Mouse (Mus musculus): ENCODE data around the gene Ilvbl. TPM values are rescaled to one million over a fixed set of nuclear protein-coding genes. Genes with fewer than 3 reads are reported as not detected.
"Not testable (repeated sequence)": the region's sequence is repeated elsewhere in the genome, so short reads cannot be mapped to it uniquely, and the experiment has no call there.

The Ilvbl gene
- 83.1 and 85.8 TPM in 2 replicates for polyA plus RNA-seq (2015; fragmentation: Nextera tagmentation; extraction: Ambion mirVana)

DNA sequence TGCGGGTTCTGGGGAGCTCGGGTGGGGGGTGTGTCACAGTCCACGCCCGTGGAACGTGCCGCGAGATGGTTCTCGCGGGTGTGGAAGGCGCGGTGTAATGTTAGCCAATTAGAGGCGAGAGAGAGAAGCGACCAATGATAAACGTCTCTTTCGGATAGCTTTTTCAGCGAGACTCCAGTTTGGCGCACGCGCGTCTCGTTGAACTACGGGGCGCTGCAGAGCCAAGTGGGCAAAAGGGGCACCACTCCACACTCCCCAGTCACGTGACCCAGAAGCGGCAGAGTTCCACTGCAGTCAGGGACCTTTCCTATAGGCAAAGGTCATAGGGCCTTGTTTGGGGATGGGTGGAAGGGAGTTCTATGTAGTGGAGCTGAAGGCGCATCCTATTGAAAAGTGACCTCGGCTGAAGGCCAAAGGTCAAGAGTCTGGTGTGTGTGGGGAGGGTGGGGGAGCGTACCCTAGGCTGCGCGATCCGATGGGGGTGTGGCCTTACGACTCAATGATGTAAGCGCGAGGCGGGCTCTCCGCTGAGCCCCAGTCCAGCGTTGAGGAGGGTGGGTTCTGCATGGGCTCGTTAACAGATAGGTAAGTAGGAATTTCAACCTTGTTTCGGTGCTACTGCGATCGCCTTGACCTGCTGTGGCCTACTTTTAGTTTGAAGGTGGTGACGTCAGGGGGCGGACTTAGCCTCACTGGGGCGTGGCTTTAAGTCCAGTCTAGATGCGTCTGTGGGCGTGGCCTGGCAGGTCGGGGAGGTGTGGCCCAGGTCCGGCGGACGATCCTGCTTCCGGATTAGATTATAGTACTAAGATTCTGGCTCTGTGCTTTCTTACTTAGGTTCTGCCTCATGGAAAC lies at the start of gene Ilvbl:
Gene Ilvbl, plus strand, starts transcription at position 97 of the 855 bp plus-strand sequence.
- under 1% methylated on average over 51 of the region's 51 CpGs for WGBS
- Histone ChIP-seq H3K27me3 (replicated peaks; ENCODE audit: control insufficient read depth, insufficient read depth, low read length) (no peaks in the 10 kb centered on the region), H3K4me2 (ENCODE audit: low read depth, low read length) (peak within 1 kb of the TSS; percentile 73), H3K9ac (ENCODE audit: low read depth, low read length) (peak within 1 kb of the TSS; percentile 82), H3K4me1 (ENCODE audit: control insufficient read depth, insufficient read depth, low read length) (peaks cover 4% of the 10 kb centered on the region), H3K9me3 (ENCODE audit: control insufficient read depth, low read length) (no peaks in the 10 kb centered on the region), H3K27ac (ENCODE audit: low read length) (peak within 1 kb of the TSS; percentile 97), H3K4me3 (ENCODE audit: low read length) (peak within 1 kb of the TSS; percentile 75), H3K36me3 (ENCODE audit: control insufficient read depth, insufficient read depth, low read length) (0 out of 2 replicates have a peak, but pooled peaks cover 3% of the 10 kb centered on the region)
- peak; percentile 92 for ATAC-seq

DNA sequence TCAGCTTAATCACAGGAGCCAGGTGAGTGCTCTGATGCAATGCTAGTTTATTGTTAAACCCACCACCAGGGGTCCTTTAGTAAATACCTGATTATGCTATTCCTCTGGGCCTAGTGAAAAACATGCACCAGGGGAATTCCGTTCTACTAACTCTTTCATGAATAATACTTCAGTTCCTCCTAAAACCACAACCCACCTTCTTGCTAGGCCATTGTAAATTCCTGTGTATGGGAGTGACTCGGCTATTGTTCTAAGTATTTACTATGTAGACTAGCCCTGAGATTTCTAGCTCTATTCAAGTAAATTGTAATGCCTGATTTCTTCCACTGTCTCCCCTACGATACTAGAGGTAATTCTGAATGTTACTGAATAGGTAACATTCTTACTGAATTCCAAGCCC lies 49.1 kb upstream of the Ilvbl start:
- not testable (repeated sequence) for H3K27ac ChIP-seq (ENCODE audit: low read length); H3K4me1 ChIP-seq (ENCODE audit: control insufficient read depth, insufficient read depth, low read length); ATAC-seq; H3K27me3 ChIP-seq (replicated peaks; ENCODE audit: control insufficient read depth, insufficient read depth, low read length); H3K9ac ChIP-seq (ENCODE audit: low read depth, low read length); H3K4me3 ChIP-seq (ENCODE audit: low read length); H3K4me2 ChIP-seq (ENCODE audit: low read depth, low read length); H3K36me3 ChIP-seq (ENCODE audit: control insufficient read depth, insufficient read depth, low read length); H3K9me3 ChIP-seq (ENCODE audit: control insufficient read depth, low read length)
- WGBS: 53% methylated on average over 3 of the region's 3 CpGs

DNA sequence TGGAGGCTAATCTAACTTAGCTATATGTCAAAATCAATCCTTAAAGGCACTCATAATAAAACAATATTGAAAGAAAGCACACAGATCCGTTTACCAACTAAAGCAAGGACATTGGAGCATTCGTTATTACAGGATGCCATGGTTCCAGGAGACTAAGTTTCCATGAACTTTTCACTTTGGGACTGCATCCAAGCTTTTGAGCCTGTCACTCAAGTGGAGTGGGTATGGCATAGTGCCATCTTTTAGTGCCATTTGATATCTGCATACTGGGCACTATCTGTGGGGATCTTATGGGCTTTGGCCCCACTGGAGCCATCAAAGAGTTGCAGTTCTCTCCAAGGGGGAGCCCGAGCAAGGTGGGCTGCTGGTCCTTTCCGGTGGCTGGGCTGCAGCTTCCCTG lies 48.6 kb upstream of the Ilvbl start:
- Histone ChIP-seq H3K4me3 (ENCODE audit: low read length) (no peak overlapping the region), H3K36me3 (ENCODE audit: control insufficient read depth, insufficient read depth, low read length) (no peaks in the 10 kb centered on the region), H3K27me3 (replicated peaks; ENCODE audit: control insufficient read depth, insufficient read depth, low read length) (no peaks in the 10 kb centered on the region), H3K9me3 (ENCODE audit: control insufficient read depth, low read length) (no peaks in the 10 kb centered on the region), H3K27ac (ENCODE audit: low read length) (no peak overlapping the region), H3K4me2 (ENCODE audit: low read depth, low read length) (no peak overlapping the region), H3K4me1 (ENCODE audit: control insufficient read depth, insufficient read depth, low read length) (no peaks in the 10 kb centered on the region), H3K9ac (ENCODE audit: low read depth, low read length) (no peak overlapping the region)
- 69% methylated on average over 4 of the region's 4 CpGs for WGBS
- ATAC-seq: no peak

DNA sequence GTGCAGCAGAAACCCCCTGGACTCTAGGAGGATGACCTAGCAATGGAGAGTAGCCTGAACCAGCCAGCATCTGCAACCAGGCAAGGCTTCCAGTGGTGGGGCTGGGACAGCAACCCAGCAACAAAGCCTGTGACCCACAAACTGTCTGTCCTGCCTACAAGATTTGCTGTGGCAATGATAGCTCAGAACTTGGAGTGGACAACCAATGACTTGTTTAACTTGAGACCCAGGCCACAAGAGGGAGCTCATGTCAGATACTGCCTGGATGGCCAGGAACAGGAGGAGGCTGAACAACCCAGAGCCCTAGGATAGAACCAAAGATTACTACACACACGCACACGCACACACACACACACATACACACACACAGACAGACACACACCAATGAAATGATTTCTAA lies 33.2 kb upstream of the Ilvbl start:
- no peak for ATAC-seq
- Histone ChIP-seq H3K27me3 (replicated peaks; ENCODE audit: control insufficient read depth, insufficient read depth, low read length) (no peaks in the 10 kb centered on the region), H3K36me3 (ENCODE audit: control insufficient read depth, insufficient read depth, low read length) (no peaks in the 10 kb centered on the region), H3K4me3 (ENCODE audit: low read length) (no peak overlapping the region), H3K9ac (ENCODE audit: low read depth, low read length) (no peak overlapping the region), H3K27ac (ENCODE audit: low read length) (no peak overlapping the region), H3K9me3 (ENCODE audit: control insufficient read depth, low read length) (no peaks in the 10 kb centered on the region), H3K4me2 (ENCODE audit: low read depth, low read length) (no peak overlapping the region), H3K4me1 (ENCODE audit: control insufficient read depth, insufficient read depth, low read length) (no peaks in the 10 kb centered on the region)
- WGBS: 57% methylated on average over 2 of the region's 2 CpGs

DNA sequence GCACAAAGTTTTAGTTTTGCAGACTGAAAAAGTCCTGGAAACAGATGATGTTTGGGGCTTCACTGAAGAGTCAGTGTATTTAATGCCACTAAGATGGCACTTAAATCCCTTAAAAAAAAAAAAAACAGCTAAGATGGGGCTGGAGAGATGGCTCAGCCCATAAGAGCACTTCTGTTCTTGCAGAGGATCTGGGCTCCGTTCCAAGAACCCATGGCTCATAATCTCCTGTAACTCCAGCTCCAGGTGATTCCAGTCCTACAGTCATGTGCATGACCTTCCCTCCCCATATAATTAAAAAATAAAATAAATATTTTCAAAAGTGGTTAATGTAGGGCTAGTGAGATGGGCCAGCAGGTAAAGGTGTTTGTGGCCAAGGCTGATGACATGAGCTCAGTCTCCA lies 9.1 kb upstream of the Ilvbl start:
- WGBS: 87% methylated on average over 1 of the region's 1 CpGs
- Histone ChIP-seq H3K27me3 (replicated peaks; ENCODE audit: control insufficient read depth, insufficient read depth, low read length) (no peaks in the 10 kb centered on the region), H3K4me2 (ENCODE audit: low read depth, low read length) (no peak overlapping the region)

DNA sequence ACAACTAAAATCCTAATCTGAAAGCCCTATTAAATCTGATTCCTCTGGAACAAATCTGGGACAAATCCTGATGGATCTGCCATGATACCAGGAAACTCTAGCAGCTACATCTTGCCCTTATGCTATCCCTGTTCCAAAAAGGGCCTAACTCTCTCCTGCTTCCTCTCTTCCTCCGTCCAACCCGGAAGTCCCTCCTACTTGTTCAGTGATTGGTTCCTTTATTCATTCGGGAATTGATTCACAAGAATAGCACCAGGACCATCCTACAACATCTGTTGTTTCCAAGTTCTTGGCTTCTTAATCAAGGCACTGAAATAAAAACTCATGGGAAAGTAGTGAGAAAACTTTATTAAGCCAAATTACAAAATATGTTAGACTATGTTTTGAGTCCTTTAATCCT lies 5.0 kb upstream of the Ilvbl start:
- H3K4me2 ChIP-seq (ENCODE audit: low read depth, low read length): no peak overlapping the region
- H3K27ac ChIP-seq (ENCODE audit: low read length): no peak overlapping the region
- no peak overlapping the region for H3K4me3 ChIP-seq (ENCODE audit: low read length)
- H3K27me3 ChIP-seq (replicated peaks; ENCODE audit: control insufficient read depth, insufficient read depth, low read length): no peaks in the 10 kb centered on the region
- no peaks in the 10 kb centered on the region for H3K36me3 ChIP-seq (ENCODE audit: control insufficient read depth, insufficient read depth, low read length)
- no peak overlapping the region for H3K9ac ChIP-seq (ENCODE audit: low read depth, low read length)
- 75% methylated on average over 3 of the region's 3 CpGs for WGBS
- no peaks in the 10 kb centered on the region for H3K9me3 ChIP-seq (ENCODE audit: control insufficient read depth, low read length)
- no peaks in the 10 kb centered on the region for H3K4me1 ChIP-seq (ENCODE audit: control insufficient read depth, insufficient read depth, low read length)
- ATAC-seq: no peak

More for the DNA sequence above, 9.1 kb upstream of the Ilvbl start:
- Histone ChIP-seq H3K4me3 (ENCODE audit: low read length) (no peak overlapping the region), H3K36me3 (ENCODE audit: control insufficient read depth, insufficient read depth, low read length) (no peaks in the 10 kb centered on the region), H3K27ac (ENCODE audit: low read length) (no peak overlapping the region), H3K4me1 (ENCODE audit: control insufficient read depth, insufficient read depth, low read length) (no peaks in the 10 kb centered on the region), H3K9ac (ENCODE audit: low read depth, low read length) (no peak overlapping the region), H3K9me3 (ENCODE audit: control insufficient read depth, low read length) (no peaks in the 10 kb centered on the region)
- ATAC-seq: no peak

DNA sequence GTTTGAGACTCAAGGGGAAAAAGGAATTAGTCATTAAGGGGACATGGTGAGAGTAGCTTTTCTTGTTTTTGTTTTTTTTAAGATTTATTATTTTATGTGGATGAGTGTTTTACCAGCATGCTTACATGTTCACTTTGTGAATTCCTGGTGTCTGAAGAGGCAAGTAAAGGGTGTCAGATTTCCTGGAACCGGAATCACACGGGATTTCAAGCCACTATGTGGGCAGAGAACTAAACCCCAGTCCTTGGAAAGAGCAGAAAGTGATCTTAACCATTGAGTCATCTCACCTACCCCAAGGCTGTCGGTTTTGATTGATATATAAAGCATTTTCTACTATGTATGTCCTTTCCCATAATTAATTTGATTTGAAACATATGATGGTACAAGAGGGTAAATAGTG lies 4.5 kb upstream of the Ilvbl start:
- Histone ChIP-seq H3K36me3 (ENCODE audit: control insufficient read depth, insufficient read depth, low read length) (no peaks in the 10 kb centered on the region), H3K27me3 (replicated peaks; ENCODE audit: control insufficient read depth, insufficient read depth, low read length) (no peaks in the 10 kb centered on the region), H3K27ac (ENCODE audit: low read length) (no peak overlapping the region), H3K9ac (ENCODE audit: low read depth, low read length) (no peak overlapping the region), H3K4me2 (ENCODE audit: low read depth, low read length) (no peak overlapping the region), H3K4me3 (ENCODE audit: low read length) (no peak overlapping the region), H3K4me1 (ENCODE audit: control insufficient read depth, insufficient read depth, low read length) (no peaks in the 10 kb centered on the region), H3K9me3 (ENCODE audit: control insufficient read depth, low read length) (no peaks in the 10 kb centered on the region)
- no peak for ATAC-seq
- 58% methylated on average over 3 of the region's 3 CpGs for WGBS

DNA sequence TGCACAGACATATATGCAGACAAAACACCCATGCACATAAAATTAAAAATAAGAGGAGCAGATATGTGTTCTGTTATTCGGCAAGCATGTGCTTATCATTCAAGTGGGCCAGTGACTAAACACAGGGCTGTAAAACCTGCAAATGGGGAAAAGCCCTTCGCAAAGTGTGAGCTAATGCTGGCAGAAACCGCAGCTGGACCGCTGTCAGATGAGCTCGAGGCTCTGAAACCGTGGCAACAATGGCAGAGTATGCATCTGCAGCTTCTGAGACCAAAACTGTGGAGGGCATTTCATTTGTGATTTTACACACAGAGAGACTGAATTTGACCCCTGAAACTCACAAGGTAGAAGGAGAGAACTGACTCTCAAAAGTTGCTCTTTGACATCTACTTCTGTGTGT lies 3.7 kb upstream of the Ilvbl start:
- no peaks in the 10 kb centered on the region for H3K36me3 ChIP-seq (ENCODE audit: control insufficient read depth, insufficient read depth, low read length)
- no peak overlapping the region for H3K27ac ChIP-seq (ENCODE audit: low read length)
- no peaks in the 10 kb centered on the region for H3K27me3 ChIP-seq (replicated peaks; ENCODE audit: control insufficient read depth, insufficient read depth, low read length)
- no peak overlapping the region for H3K4me2 ChIP-seq (ENCODE audit: low read depth, low read length)
- no peaks in the 10 kb centered on the region for H3K9me3 ChIP-seq (ENCODE audit: control insufficient read depth, low read length)
- H3K4me1 ChIP-seq (ENCODE audit: control insufficient read depth, insufficient read depth, low read length): no peaks in the 10 kb centered on the region
- no peak overlapping the region for H3K9ac ChIP-seq (ENCODE audit: low read depth, low read length)
- H3K4me3 ChIP-seq (ENCODE audit: low read length): no peak overlapping the region
- ATAC-seq: no peak
- 59% methylated on average over 6 of the region's 6 CpGs for WGBS

DNA sequence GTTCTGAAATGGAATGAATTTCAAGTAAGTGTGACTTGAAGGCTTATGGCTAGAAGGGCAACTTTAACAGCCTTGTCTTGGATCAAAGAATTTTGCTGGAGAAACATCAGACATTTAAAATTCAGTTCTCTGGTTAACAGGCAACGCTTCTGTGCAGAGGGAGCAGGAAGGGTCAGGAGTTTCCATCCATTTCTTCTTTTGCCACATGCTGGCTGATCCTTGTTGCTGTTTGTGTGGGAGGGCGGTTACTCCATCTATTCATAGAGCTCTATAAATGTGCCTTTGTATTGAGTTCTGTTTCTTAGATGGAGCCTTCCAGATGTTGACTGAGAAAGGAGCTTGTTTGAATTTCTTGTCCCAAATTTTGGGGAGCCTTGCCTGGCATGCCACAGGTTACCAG lies 3.2 kb upstream of the Ilvbl start:
- WGBS: 62% methylated on average over 2 of the region's 2 CpGs
- H3K9me3 ChIP-seq (ENCODE audit: control insufficient read depth, low read length): no peaks in the 10 kb centered on the region
- no peak for ATAC-seq

More for the DNA sequence above, 3.2 kb upstream of the Ilvbl start:
- no peak overlapping the region for H3K9ac ChIP-seq (ENCODE audit: low read depth, low read length)
- no peaks in the 10 kb centered on the region for H3K27me3 ChIP-seq (replicated peaks; ENCODE audit: control insufficient read depth, insufficient read depth, low read length)
- no peaks in the 10 kb centered on the region for H3K36me3 ChIP-seq (ENCODE audit: control insufficient read depth, insufficient read depth, low read length)
- H3K4me3 ChIP-seq (ENCODE audit: low read length): no peak overlapping the region
- H3K27ac ChIP-seq (ENCODE audit: low read length): no peak overlapping the region
- H3K4me2 ChIP-seq (ENCODE audit: low read depth, low read length): no peak overlapping the region
- H3K4me1 ChIP-seq (ENCODE audit: control insufficient read depth, insufficient read depth, low read length): peaks cover 3% of the 10 kb centered on the region
